Mouse (Mus musculus): ENCODE data around the gene Mapk1ip1l. TPM values are rescaled to one million over a fixed set of nuclear protein-coding genes. Genes with fewer than 3 reads are reported as not detected.
A peak's percentile ranks its signal among the peaks of the same experiment; 100 is the strongest.
"Not testable (repeated sequence)": the region's sequence is repeated elsewhere in the genome, so short reads cannot be mapped to it uniquely, and the experiment has no call there.

The Mapk1ip1l gene
- polyA plus RNA-seq, 1 experiment from 2014 or later = 27.0 TPM

GRCm38 (mm10) chr14:47304814-47305405, 6.8 kb downstream of the Mapk1ip1l start:
- Histone ChIP-seq H3K4me1 (replicated peaks) (peaks cover 59% of the 10 kb centered on the region), H3K9me3 (replicated peaks) (no peaks in the 10 kb centered on the region), H3K4me2 (no peak overlapping the region), H3K27ac (replicated peaks) (no peak overlapping the region), H3K36me3 (replicated peaks) (peaks cover 43% of the 10 kb centered on the region), H3K4me3 (replicated peaks) (no peak overlapping the region), H3K27me3 (no peaks in the 10 kb centered on the region), H3K9ac (no peak overlapping the region)
- 77% methylated on average over 6 of the region's 6 CpGs for WGBS (ENCODE audit: insufficient replicate concordance)
- no peak for ATAC-seq (ENCODE audit: insufficient read depth)

GRCm38 (mm10) chr14:47305933-47306332, 7.9 kb downstream of the Mapk1ip1l start:
- Histone ChIP-seq H3K4me1 (replicated peaks) (peaks cover 49% of the 10 kb centered on the region), H3K4me2 (no peak overlapping the region), H3K4me3 (replicated peaks) (no peak overlapping the region), H3K36me3 (replicated peaks) (peaks cover 48% of the 10 kb centered on the region), H3K27me3 (no peaks in the 10 kb centered on the region), H3K27ac (replicated peaks) (no peak overlapping the region), H3K9ac (no peak overlapping the region), H3K9me3 (replicated peaks) (no peaks in the 10 kb centered on the region)
- 71% methylated on average over 4 of the region's 4 CpGs for WGBS (ENCODE audit: insufficient replicate concordance)
- no peak for ATAC-seq (ENCODE audit: insufficient read depth)

- H3K4me3 ChIP-seq (replicated peaks) = no peak overlapping the region
- H3K4me1 ChIP-seq (replicated peaks) = peaks cover 41% of the 10 kb centered on the region
- no peak overlapping the region for H3K4me2 ChIP-seq
- WGBS (ENCODE audit: insufficient replicate concordance) = 78% methylated on average over 3 of the region's 3 CpGs
- no peak overlapping the region for H3K27ac ChIP-seq (replicated peaks)
- no peaks in the 10 kb centered on the region for H3K27me3 ChIP-seq
- no peaks in the 10 kb centered on the region for H3K9me3 ChIP-seq (replicated peaks)
- no peak for ATAC-seq (ENCODE audit: insufficient read depth)
- H3K9ac ChIP-seq = no peak overlapping the region
- H3K36me3 ChIP-seq (replicated peaks) = peaks cover 54% of the 10 kb centered on the region
Observed at GRCm38 (mm10) chr14:47307669-47308068, 9.6 kb downstream of the Mapk1ip1l start.

- Histone ChIP-seq H3K9ac (no peak overlapping the region), H3K27me3 (no peaks in the 10 kb centered on the region), H3K4me2 (no peak overlapping the region), H3K9me3 (replicated peaks) (no peaks in the 10 kb centered on the region), H3K36me3 (replicated peaks) (peaks cover 62% of the 10 kb centered on the region), H3K4me1 (replicated peaks) (peaks cover 32% of the 10 kb centered on the region), H3K4me3 (replicated peaks) (no peak overlapping the region), H3K27ac (replicated peaks) (no peak overlapping the region)
- 84% methylated on average over 1 of the region's 1 CpGs for WGBS (ENCODE audit: insufficient replicate concordance)
- ATAC-seq (ENCODE audit: insufficient read depth) = no peak
Observed at GRCm38 (mm10) chr14:47309061-47309460, 11.0 kb downstream of the Mapk1ip1l start.

GRCm38 (mm10) chr14:47310342-47311181, 12.5 kb downstream of the Mapk1ip1l start:
- H3K27me3 ChIP-seq = no peaks in the 10 kb centered on the region
- no peaks in the 10 kb centered on the region for H3K9me3 ChIP-seq (replicated peaks)
- H3K9ac ChIP-seq = no peak overlapping the region
- ATAC-seq (ENCODE audit: insufficient read depth) = peak; percentile 32; the same call in 1 of the 2 replicates
- 87% methylated on average over 18 of the region's 18 CpGs for WGBS (ENCODE audit: insufficient replicate concordance)
- H3K36me3 ChIP-seq (replicated peaks) = peaks cover 68% of the 10 kb centered on the region
- H3K27ac ChIP-seq (replicated peaks) = no peak overlapping the region
- H3K4me3 ChIP-seq (replicated peaks) = no peak overlapping the region
- H3K4me2 ChIP-seq = no peak overlapping the region
- H3K4me1 ChIP-seq (replicated peaks) = peaks cover 19% of the 10 kb centered on the region

- H3K4me1 ChIP-seq (replicated peaks) = peaks cover 33% of the 10 kb centered on the region
- no peak overlapping the region for H3K9ac ChIP-seq
- H3K9me3 ChIP-seq (replicated peaks) = no peaks in the 10 kb centered on the region
- H3K36me3 ChIP-seq (replicated peaks) = peaks cover 59% of the 10 kb centered on the region
- H3K4me2 ChIP-seq = no peak overlapping the region
- no peak overlapping the region for H3K4me3 ChIP-seq (replicated peaks)
- H3K27ac ChIP-seq (replicated peaks) = peak overlapping the region; percentile 68
- no peak for ATAC-seq (ENCODE audit: insufficient read depth)
- H3K27me3 ChIP-seq = no peaks in the 10 kb centered on the region
- WGBS (ENCODE audit: insufficient replicate concordance) = 76% methylated on average over 5 of the region's 5 CpGs
Observed at GRCm38 (mm10) chr14:47319362-47319761, 21.3 kb downstream of the Mapk1ip1l start.

- Histone ChIP-seq H3K27ac (replicated peaks) (peak overlapping the region; percentile 83), H3K4me2 (peak overlapping the region; percentile 58), H3K36me3 (replicated peaks) (peaks cover 45% of the 10 kb centered on the region), H3K4me3 (replicated peaks) (0 out of 2 replicates have a peak overlapping the region, but pooled peaks have one; percentile 24), H3K4me1 (replicated peaks) (peaks cover 33% of the 10 kb centered on the region)
- H3K9ac ChIP-seq; H3K27me3 ChIP-seq; H3K9me3 ChIP-seq (replicated peaks): not testable (repeated sequence)
- ATAC-seq (ENCODE audit: insufficient read depth) = peak; percentile 99
- WGBS (ENCODE audit: insufficient replicate concordance) = 21% methylated on average over 7 of the region's 8 CpGs
Observed at GRCm38 (mm10) chr14:47321581-47321980, 23.5 kb downstream of the Mapk1ip1l start.

GRCm38 (mm10) chr14:47325965-47326761, 28.1 kb downstream of the Mapk1ip1l start:
- Histone ChIP-seq H3K27ac (replicated peaks) (no peak overlapping the region), H3K9me3 (replicated peaks) (no peaks in the 10 kb centered on the region), H3K27me3 (no peaks in the 10 kb centered on the region), H3K9ac (no peak overlapping the region), H3K4me3 (replicated peaks) (no peak overlapping the region), H3K36me3 (replicated peaks) (peaks cover 14% of the 10 kb centered on the region), H3K4me2 (no peak overlapping the region), H3K4me1 (replicated peaks) (peaks cover 10% of the 10 kb centered on the region)
- 74% methylated on average over 9 of the region's 9 CpGs for WGBS (ENCODE audit: insufficient replicate concordance)
- ATAC-seq (ENCODE audit: insufficient read depth) = no peak

GRCm38 (mm10) chr14:47327347-47327746, 29.3 kb downstream of the Mapk1ip1l start:
- no peak overlapping the region for H3K4me3 ChIP-seq (replicated peaks)
- H3K4me1 ChIP-seq (replicated peaks) = peaks cover 6% of the 10 kb centered on the region
- no peak for ATAC-seq (ENCODE audit: insufficient read depth)
- 70% methylated on average over 5 of the region's 5 CpGs for WGBS (ENCODE audit: insufficient replicate concordance)
- H3K36me3 ChIP-seq (replicated peaks) = peaks cover 14% of the 10 kb centered on the region
- no peaks in the 10 kb centered on the region for H3K27me3 ChIP-seq
- H3K9ac ChIP-seq = no peak overlapping the region
- no peaks in the 10 kb centered on the region for H3K9me3 ChIP-seq (replicated peaks)
- H3K4me2 ChIP-seq = no peak overlapping the region
- no peak overlapping the region for H3K27ac ChIP-seq (replicated peaks)

GRCm38 (mm10) chr14:47331920-47332319, 33.9 kb downstream of the Mapk1ip1l start:
- H3K9ac ChIP-seq = no peak overlapping the region
- no peaks in the 10 kb centered on the region for H3K4me1 ChIP-seq (replicated peaks)
- no peak overlapping the region for H3K27ac ChIP-seq (replicated peaks)
- no peak overlapping the region for H3K4me3 ChIP-seq (replicated peaks)
- H3K36me3 ChIP-seq (replicated peaks) = no peaks in the 10 kb centered on the region
- WGBS (ENCODE audit: insufficient replicate concordance) = 64% methylated on average over 5 of the region's 5 CpGs
- no peak overlapping the region for H3K4me2 ChIP-seq
- 0 out of 2 replicates have a peak, but pooled peaks cover 3% of the 10 kb centered on the region for H3K27me3 ChIP-seq
- ATAC-seq (ENCODE audit: insufficient read depth) = no peak
- H3K9me3 ChIP-seq (replicated peaks) = no peaks in the 10 kb centered on the region

- Histone ChIP-seq H3K4me3 (replicated peaks) (no peak overlapping the region), H3K36me3 (replicated peaks) (no peaks in the 10 kb centered on the region), H3K4me2 (no peak overlapping the region), H3K27me3 (0 out of 2 replicates have a peak, but pooled peaks cover 3% of the 10 kb centered on the region), H3K9ac (no peak overlapping the region), H3K4me1 (replicated peaks) (no peaks in the 10 kb centered on the region), H3K9me3 (replicated peaks) (no peaks in the 10 kb centered on the region), H3K27ac (replicated peaks) (no peak overlapping the region)
- WGBS (ENCODE audit: insufficient replicate concordance) = 77% methylated on average over 4 of the region's 4 CpGs
- no peak for ATAC-seq (ENCODE audit: insufficient read depth)
Observed at GRCm38 (mm10) chr14:47334819-47335218, 36.8 kb downstream of the Mapk1ip1l start.

Measured in liver, embryonic 15.5 days (tissue).